Mouse (Mus musculus) T-helper 17 cell (primary cell): ENCODE results near the gene Txn2.

Experiments used
- in situ Hi-C, 2 experiments: fragments of 300-600 bp; cut with MboI, MseI; formaldehyde crosslinking; loops; 1 replicate in 1 of 2; 2 replicates in 1 of 2; pipeline ENCODE4 v1.15.1; 2025; ENCODE audit warnings: high pct_unique_total_duplicates in 2 of 2

The Txn2 gene

GRCm38 (mm10) chr15:77935673-77936375 is 7.0 kb upstream of the Txn2 start:
- in situ Hi-C loops = no loop called here

- in situ Hi-C loops = no loop called here
Measured at GRCm38 (mm10) chr15:77934968-77935367, 6.2 kb upstream of the Txn2 start.

- in situ Hi-C loops = no loop called here
Measured at GRCm38 (mm10) chr15:77934326-77934725, 5.5 kb upstream of the Txn2 start.

GRCm38 (mm10) chr15:77933770-77934169 is 5.0 kb upstream of the Txn2 start:
- in situ Hi-C loops = no loop called here

GRCm38 (mm10) chr15:77933222-77933621 is 4.4 kb upstream of the Txn2 start:
- in situ Hi-C loops = no loop called here

GRCm38 (mm10) chr15:77931689-77932016 is 2.8 kb upstream of the Txn2 start:
- in situ Hi-C loops = no loop called here

GRCm38 (mm10) chr15:77930986-77931688 is 2.3 kb upstream of the Txn2 start:
- in situ Hi-C loops = no loop called here

GRCm38 (mm10) chr15:77929804-77930203 is 998 bp upstream of the Txn2 start:
- in situ Hi-C loops = no loop called here

- in situ Hi-C loops = no loop called here
Measured at GRCm38 (mm10) chr15:77928091-77928490, 715 bp downstream of the Txn2 start.

GRCm38 (mm10) chr15:77926921-77927320 is 1.9 kb downstream of the Txn2 start:
- in situ Hi-C loops = no loop called here

- in situ Hi-C loops = no loop called here
Measured at GRCm38 (mm10) chr15:77925195-77925594, 3.6 kb downstream of the Txn2 start.

- in situ Hi-C loops = loop anchor here (5.0 to 25.0 kb wide), 2 partner anchors 66 to 511 kb away; partner anchors contain the start of gene Apol9a (in 2 of the 2)
Measured at GRCm38 (mm10) chr15:77923267-77924035, 5.4 kb downstream of the Txn2 start.

- in situ Hi-C loops = loop anchor here (5.0 to 25.0 kb wide), 2 partner anchors 65 to 510 kb away; partner anchors contain the start of gene Apol9a (in 2 of the 2)
Measured at GRCm38 (mm10) chr15:77922710-77923109, 6.1 kb downstream of the Txn2 start.

GRCm38 (mm10) chr15:77921636-77922035 is 7.2 kb downstream of the Txn2 start:
- in situ Hi-C loops = loop anchor here (5.0 to 25.0 kb wide), 2 partner anchors 64 to 509 kb away; partner anchors contain the start of gene Apol9a (in 2 of the 2)

- in situ Hi-C loops = loop anchor here (5.0 to 25.0 kb wide), 2 partner anchors 63 to 508 kb away; partner anchors contain the start of gene Apol9a (in 2 of the 2)
Measured at GRCm38 (mm10) chr15:77920511-77921462, 8.0 kb downstream of the Txn2 start.

- in situ Hi-C loops = loop anchor here (5.0 to 25.0 kb wide), 2 partner anchors 142 to 507 kb away; partner anchors contain the start of gene Apol9a (in 2 of the 2)
Measured at GRCm38 (mm10) chr15:77919441-77919840, 9.4 kb downstream of the Txn2 start.

GRCm38 (mm10) chr15:77916851-77917544 is 11.8 kb downstream of the Txn2 start:
- in situ Hi-C loops = loop anchor here (5.0 to 25.0 kb wide), 2 partner anchors 140 to 505 kb away; partner anchors contain the start of gene Apol9a (in 2 of the 2)

- in situ Hi-C loops = loop anchor here (5.0 to 25.0 kb wide), 2 partner anchors 138 to 503 kb away; partner anchors contain the start of gene Apol9a (in 2 of the 2)
Measured at GRCm38 (mm10) chr15:77915287-77915686, 13.5 kb downstream of the Txn2 start.

- in situ Hi-C loops = loop anchor here (5.0 to 25.0 kb wide), 2 partner anchors 142 to 502 kb away; partner anchors contain the start of gene Apol9a (in 2 of the 2)
Measured at GRCm38 (mm10) chr15:77914507-77914906, 14.3 kb downstream of the Txn2 start.

- in situ Hi-C loops = loop anchor here (5.0 to 25.0 kb wide), 2 partner anchors 141 to 501 kb away; partner anchors contain the start of gene Apol9a (in 2 of the 2)
Measured at GRCm38 (mm10) chr15:77913054-77913453, 15.8 kb downstream of the Txn2 start.
